Mouse (Mus musculus): ENCODE data around the gene Tulp1. TPM values are rescaled to one million over a fixed set of nuclear protein-coding genes. Genes with fewer than 3 reads are reported as not detected.
"Not testable (repeated sequence)": the region's sequence is repeated elsewhere in the genome, so short reads cannot be mapped to it uniquely, and the experiment has no call there.

Tulp1 gene
- polyA plus RNA-seq, 1 experiment from 2014 or later: 7.5 TPM

DNA sequence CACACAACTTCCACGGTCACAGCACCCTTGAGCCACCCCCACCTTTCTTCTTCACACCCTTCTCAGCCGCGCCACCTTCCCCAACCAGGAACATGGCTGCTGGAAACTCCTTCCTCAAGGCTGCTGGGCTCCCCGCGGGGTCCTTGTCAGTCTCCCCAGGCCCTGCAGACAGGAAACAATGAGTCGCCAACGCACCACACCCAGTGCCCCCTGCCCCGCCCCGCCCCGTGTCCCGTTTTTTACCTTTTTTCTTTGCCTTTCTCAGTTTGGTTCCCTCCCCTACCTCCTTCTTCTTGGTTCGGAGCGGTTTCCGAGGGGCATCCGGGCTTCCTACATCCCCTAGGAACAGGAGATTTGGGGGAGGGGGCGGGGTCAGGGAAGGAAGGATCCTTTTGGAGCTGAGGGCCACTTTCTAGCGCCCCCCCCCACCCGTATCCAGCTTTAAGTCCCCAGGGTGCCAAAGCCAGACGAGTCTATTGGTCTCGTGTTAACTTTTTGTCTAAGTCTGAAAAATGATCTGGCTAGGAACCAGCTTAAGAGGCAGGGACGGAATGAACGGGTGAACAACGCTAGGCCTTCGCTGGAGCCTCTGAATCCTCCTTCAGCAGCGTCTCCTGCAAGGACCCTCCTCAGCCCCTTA lies 2.2 kb downstream of the Tulp1 start:
- Histone ChIP-seq H3K27me3 (peaks cover 75% of the 10 kb centered on the region), H3K4me1 (peaks cover 30% of the 10 kb centered on the region), H3K27ac (no peak overlapping the region), H3K36me3 (no peaks in the 10 kb centered on the region), H3K4me2 (replicated peaks) (peak overlapping the region; percentile 73), H3K9ac (peak overlapping the region; percentile 51), H3K4me3 (peak overlapping the region; percentile 40), H3K9me3 (no peaks in the 10 kb centered on the region)
- WGBS: 3% methylated on average over 24 of the region's 25 CpGs
- no peak for ATAC-seq (ENCODE audit: low FRiP score, low read depth)

DNA sequence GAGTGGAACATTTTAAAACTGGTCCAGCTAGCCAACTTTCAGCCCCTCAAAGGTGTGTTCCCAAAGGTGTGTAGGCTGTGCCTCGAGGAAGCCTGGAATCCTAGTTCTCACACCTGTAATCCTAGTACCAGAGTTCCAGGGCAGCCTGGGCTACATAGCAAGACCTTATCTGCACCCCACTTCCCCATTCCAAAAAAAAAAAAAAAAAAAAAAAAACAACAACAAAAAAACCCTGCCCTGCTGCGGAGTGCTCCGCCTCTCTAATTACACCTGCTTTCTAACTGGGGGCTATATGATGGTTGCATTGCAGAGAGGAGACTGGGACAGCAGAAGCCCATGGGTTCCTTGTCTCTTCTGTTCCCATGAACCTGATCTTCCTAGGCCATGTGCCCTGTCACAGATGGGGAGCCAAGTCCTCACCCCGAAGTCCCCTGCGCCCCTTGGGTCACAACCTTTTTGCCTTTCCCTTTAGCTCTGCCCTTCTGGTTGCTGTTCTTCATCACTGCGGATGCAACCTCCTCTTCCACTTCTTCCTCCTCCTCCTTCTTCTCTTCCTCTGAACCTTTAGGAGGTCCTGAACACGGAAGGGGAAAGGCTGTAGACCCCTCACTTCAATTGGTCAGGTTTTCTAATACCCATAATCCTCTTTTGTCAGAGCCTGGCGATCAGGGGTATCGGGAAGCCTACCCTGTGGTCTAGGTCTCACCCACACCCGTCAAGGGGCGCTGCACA lies 2.9 kb downstream of the Tulp1 start:
- peak overlapping the region; percentile 51; the same call in 1 of the 2 replicates for H3K9ac ChIP-seq
- no peaks in the 10 kb centered on the region for H3K36me3 ChIP-seq
- H3K9me3 ChIP-seq: no peaks in the 10 kb centered on the region
- 36% methylated on average over 11 of the region's 11 CpGs for WGBS
- no peak for ATAC-seq (ENCODE audit: low FRiP score, low read depth)
- H3K4me1 ChIP-seq: peaks cover 30% of the 10 kb centered on the region
- peak overlapping the region; percentile 40 for H3K4me3 ChIP-seq
- peaks cover 75% of the 10 kb centered on the region for H3K27me3 ChIP-seq
- no peak overlapping the region for H3K27ac ChIP-seq
- H3K4me2 ChIP-seq (replicated peaks): peak overlapping the region; percentile 73

DNA sequence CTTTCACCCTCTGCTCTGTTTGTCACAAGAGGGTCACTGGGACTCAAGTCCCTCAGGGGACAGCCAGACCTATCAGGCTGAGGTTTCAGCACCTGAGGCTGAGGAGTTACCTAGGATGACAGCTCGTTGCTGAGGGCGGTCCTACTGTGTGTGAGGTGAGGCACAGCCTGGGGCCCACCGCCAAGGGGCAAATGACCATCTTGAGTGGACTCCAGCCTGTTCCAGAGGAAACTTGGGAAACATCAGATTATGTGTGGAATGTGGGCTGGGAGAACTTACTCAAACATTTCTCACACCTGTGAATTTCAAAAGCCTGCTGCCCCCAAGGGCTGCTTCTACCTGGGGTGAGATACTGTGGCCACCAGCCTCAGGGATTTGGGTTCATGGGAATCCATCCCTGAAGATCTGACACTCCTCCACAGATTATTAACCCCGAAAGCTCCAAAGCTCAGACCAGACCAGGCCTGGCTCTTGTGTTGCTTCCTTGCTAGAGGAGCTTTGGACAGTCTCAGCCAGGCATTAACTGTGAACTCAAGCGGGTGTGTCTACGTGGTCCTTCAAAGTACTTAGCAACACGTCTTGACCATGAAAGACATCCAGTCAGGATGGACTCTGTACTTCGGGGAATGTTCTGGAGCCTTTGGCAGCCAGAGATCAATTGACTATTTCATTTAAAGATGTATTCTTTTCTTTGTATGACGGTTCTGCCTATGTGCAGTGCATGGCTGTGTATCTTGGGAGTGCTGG lies 4.3 kb downstream of the Tulp1 start:
- WGBS: 79% methylated on average over 9 of the region's 9 CpGs
- no peak overlapping the region for H3K4me3 ChIP-seq
- H3K9me3 ChIP-seq: no peaks in the 10 kb centered on the region
- no peak for ATAC-seq (ENCODE audit: low FRiP score, low read depth)
- no peak overlapping the region for H3K4me2 ChIP-seq (replicated peaks)
- peaks cover 70% of the 10 kb centered on the region for H3K27me3 ChIP-seq
- no peak overlapping the region for H3K9ac ChIP-seq
- peaks cover 30% of the 10 kb centered on the region for H3K4me1 ChIP-seq
- H3K36me3 ChIP-seq: no peaks in the 10 kb centered on the region
- H3K27ac ChIP-seq: no peak overlapping the region

DNA sequence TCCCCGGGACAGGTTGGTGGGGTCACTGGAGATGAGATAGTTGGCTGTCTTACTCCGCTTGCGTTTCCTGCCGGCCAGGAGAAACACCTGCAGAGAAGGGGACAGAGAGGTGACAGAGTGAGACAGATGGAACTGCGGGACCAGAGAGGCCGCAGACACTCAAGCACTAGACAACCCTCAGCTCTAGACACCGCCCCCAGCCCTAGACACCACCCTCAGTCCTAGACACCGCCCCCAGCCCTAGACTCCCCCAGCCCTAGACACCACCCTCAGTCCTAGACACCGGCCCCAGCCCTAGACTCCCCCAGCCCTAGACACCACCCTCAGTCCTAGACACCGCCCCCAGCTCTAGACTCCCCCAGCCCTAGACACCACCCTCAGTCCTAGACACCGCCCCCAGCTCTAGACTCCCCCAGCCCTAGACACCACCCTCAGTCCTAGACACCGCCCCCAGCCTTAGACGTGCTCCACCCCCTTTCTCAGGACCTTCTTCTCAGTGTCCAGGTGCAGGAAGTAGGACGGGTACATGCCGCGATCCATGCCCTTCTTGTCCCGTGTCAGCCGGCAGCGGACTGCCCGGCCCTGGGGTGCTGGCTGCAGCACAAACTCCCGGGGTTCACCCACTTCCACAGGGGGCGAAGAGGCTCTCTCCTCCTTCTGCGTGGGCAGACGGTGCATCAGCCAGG lies 6.3 kb downstream of the Tulp1 start:
- not testable (repeated sequence) for H3K9ac ChIP-seq; H3K27ac ChIP-seq; H3K9me3 ChIP-seq; H3K4me3 ChIP-seq; ATAC-seq (ENCODE audit: low FRiP score, low read depth); H3K36me3 ChIP-seq; H3K4me2 ChIP-seq (replicated peaks)
- Histone ChIP-seq H3K27me3 (peaks cover 52% of the 10 kb centered on the region), H3K4me1 (peaks cover 16% of the 10 kb centered on the region)
- 18% methylated on average over 24 of the region's 24 CpGs for WGBS

DNA sequence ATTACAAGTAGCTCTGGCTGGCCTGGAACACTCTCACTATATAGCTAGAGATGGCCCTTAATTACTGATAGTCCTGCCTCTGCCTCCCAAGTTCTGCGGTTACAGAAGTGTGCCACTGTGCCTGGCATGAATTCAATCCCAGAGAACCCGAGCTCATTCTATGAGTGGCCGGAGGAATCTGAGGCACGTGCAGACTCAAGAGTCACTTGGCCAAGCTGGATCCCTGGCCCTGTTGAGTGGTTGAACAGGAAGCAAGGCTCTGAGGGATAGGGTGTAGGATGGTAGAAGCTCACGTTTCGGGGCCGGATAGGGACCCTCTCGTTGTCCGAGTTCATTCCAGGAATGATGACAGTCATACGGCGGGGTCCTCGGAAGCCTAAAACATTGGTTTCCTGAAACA lies 9.2 kb downstream of the Tulp1 start:
- Histone ChIP-seq H3K4me3 (no peak overlapping the region), H3K9me3 (no peaks in the 10 kb centered on the region), H3K4me1 (peaks cover 12% of the 10 kb centered on the region), H3K27me3 (peaks cover 28% of the 10 kb centered on the region), H3K27ac (no peak overlapping the region), H3K4me2 (replicated peaks) (no peak overlapping the region), H3K36me3 (no peaks in the 10 kb centered on the region), H3K9ac (no peak overlapping the region)
- ATAC-seq (ENCODE audit: low FRiP score, low read depth): no peak
- WGBS: 86% methylated on average over 12 of the region's 12 CpGs

DNA sequence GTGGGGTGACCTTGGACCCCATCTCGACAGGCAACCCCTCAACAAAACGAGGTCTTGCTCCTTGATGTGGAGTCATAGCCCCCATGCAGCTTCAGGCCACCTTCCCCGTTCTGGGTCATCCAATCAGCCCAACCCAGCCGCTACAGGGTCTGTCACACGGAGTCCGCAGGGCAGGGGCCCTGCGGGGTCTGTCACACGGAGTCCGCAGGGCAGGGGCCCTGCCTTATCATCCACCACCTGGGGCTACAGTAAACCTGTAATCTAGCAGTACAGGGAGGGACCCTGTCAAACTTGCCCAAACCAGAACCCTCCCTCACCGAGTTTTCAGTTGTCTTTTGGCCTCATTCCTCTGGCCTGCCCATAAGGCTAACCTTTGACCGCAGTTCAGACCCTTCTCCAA lies 13.0 kb downstream of the Tulp1 start:
- Histone ChIP-seq H3K27me3 (no peaks in the 10 kb centered on the region), H3K9ac (peak overlapping the region; percentile 76), H3K4me3 (peak overlapping the region; percentile 90), H3K27ac (peak overlapping the region; percentile 98), H3K36me3 (no peaks in the 10 kb centered on the region), H3K9me3 (no peaks in the 10 kb centered on the region), H3K4me2 (replicated peaks) (peak overlapping the region; percentile 93), H3K4me1 (peaks cover 37% of the 10 kb centered on the region)
- ATAC-seq (ENCODE audit: low FRiP score, low read depth): no peak
- 18% methylated on average over 11 of the region's 11 CpGs for WGBS

DNA sequence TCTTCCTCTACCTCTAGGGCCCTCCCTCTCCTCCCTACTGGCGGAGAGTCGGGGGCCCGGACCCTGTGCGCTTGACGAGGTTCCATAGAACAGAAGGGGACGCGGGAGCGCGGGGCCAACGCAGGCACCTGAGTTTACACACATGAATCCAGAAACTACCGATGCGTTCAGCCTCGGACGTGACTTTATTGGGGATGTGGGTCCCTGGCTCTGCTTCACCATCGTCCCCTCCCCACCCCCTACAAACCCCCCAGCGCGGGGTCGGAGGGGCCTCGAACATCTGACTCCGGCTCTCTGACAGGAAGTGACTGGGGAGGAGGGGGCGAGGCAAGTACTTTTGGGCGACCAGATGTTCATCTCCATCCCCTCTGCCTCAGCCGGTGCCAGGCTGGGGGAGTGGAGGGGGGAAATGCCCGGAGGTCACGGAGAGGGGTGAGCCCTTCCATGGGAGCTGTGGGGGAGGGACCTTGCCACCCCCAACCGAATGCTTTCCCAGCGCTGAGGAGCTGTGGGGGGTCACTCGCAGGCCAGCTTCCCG lies 13.6 kb downstream of the Tulp1 start:
- peak; percentile 4; the same call in 1 of the 2 replicates for ATAC-seq (ENCODE audit: low FRiP score, low read depth)
- Histone ChIP-seq H3K9ac (peak overlapping the region; percentile 76), H3K9me3 (no peaks in the 10 kb centered on the region), H3K27me3 (no peaks in the 10 kb centered on the region), H3K36me3 (no peaks in the 10 kb centered on the region), H3K4me2 (replicated peaks) (peak overlapping the region; percentile 93), H3K27ac (peak overlapping the region; percentile 98), H3K4me3 (peak overlapping the region; percentile 90), H3K4me1 (peaks cover 43% of the 10 kb centered on the region)
- 1% methylated on average over 29 of the region's 29 CpGs for WGBS

DNA sequence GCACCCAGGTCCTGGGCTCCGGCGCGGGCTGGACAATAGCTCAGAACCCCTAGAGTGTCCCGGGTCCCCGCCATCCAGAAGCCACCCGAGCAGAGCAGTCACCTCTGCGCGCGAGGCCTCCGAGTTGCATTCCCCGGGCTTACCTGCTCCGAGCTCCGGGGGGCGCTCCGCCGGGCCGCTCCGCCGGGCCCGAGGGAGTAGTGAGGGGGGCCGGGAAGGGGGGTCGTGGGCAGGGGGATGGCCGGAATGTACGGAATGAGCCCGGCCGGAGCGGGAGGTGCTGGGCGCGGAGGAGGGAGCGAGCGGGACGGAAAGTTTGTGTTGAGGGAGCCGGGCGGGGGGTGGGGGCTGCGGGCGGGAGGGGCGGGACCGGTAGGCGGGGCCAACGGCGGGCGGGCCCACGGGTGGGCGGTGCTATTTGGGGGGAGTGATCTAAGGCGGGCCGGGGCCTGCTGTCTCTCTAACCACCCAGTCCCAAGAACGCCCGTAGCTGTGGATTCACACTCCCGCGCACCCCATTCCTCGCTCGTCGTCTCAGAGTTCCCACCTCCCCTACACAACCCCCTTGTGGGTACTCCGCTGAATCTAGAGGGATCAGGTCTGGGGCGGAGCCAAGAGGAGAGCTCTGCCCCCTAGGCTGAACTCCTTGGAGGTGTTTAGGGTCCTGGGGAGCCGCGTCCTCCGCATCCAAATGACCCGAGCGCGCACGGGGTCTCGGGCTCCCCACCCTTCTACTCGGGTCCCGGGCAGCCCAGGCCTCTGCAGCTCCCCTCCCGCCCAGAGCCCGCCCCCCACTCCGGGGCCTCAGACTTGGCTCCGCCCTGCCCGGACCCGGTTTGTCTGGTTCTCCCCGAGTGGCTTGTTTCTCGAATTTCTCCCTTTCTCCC lies 14.3 kb downstream of the Tulp1 start, which contains the start of gene Tead3:
TSS of gene Tead3 (minus strand) at position 352 of the 887 bp plus-strand sequence.
- Histone ChIP-seq H3K36me3 (no peaks in the 10 kb centered on the region), H3K9me3 (no peaks in the 10 kb centered on the region), H3K4me3 (peak within 1 kb of the TSS; percentile 90), H3K27ac (peak within 1 kb of the TSS; percentile 98), H3K4me2 (replicated peaks) (peak within 1 kb of the TSS; percentile 93), H3K9ac (peak within 1 kb of the TSS; percentile 99), H3K27me3 (no peaks in the 10 kb centered on the region), H3K4me1 (peaks cover 50% of the 10 kb centered on the region)
- peak; percentile 90 for ATAC-seq (ENCODE audit: low FRiP score, low read depth)
- WGBS: under 1% methylated on average over 51 of the region's 73 CpGs

DNA sequence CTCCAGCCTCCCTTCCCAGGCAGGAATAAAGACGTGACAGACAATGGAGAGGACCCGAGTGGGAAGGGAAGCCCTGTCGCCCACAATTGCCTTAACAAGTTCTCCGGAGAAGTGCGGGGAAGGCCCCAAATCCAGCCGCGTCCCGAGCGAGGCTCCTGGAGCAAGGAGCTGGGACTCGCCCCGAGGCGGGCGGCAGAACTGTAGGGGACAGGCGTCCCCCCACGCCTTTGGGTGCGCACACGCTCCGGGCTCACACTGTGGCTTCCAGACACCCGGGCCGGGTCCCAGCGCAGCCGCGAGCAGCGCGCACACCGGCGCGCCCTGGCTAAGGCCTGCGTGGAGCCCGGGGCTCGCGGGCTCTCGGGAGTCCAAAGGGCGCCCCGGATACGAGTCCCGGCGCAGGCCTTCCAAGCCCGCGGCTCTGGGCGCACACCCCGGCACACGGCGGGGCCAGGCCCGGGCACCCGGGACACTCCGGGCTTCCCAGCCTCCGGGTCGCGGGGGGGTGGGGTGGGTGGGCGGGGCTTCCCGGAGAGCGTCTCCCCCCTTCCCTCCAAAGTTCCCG lies 15.0 kb downstream of the Tulp1 start:
- peak overlapping the region; percentile 99 for H3K9ac ChIP-seq
- H3K4me1 ChIP-seq: peaks cover 57% of the 10 kb centered on the region
- no peaks in the 10 kb centered on the region for H3K27me3 ChIP-seq
- peak overlapping the region; percentile 97 for H3K27ac ChIP-seq
- peak overlapping the region; percentile 90 for H3K4me3 ChIP-seq
- H3K4me2 ChIP-seq (replicated peaks): peak overlapping the region; percentile 93
- no peaks in the 10 kb centered on the region for H3K36me3 ChIP-seq
- under 1% methylated on average over 53 of the region's 54 CpGs for WGBS
- no peaks in the 10 kb centered on the region for H3K9me3 ChIP-seq
- ATAC-seq (ENCODE audit: low FRiP score, low read depth): peak; percentile 34; the same call in 1 of the 2 replicates

DNA sequence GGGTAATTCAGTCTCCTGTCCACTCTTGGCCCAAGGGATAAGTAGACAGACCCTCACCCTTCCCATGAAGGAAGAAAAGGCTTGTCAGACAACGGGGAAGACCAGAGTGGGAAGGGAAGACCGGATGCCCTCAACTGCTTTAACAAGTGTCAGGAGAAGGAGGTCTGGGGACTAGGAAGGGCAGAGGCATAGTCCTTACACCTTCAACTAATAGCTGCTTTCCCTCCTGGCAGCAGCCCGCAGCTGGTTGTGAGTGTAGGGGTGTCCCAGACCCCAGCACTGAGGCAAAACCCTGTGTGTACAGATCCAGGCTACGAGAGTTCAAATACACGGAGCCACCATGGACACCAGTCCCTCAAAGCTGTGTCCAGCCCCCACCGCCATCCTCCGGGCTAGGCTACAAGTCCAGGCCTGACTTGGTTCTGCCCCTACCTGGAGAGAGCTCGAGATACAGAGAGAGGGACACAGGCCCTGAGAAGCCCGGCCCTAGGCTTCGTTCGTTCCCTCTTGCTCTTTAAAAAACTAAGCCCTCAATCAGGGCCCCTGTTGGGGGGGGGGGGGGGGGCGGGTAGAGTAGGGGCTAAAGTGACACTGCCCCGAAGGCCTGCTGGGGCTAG lies 15.7 kb downstream of the Tulp1 start:
- no peaks in the 10 kb centered on the region for H3K27me3 ChIP-seq
- H3K4me3 ChIP-seq: peak overlapping the region; percentile 90
- no peaks in the 10 kb centered on the region for H3K9me3 ChIP-seq
- H3K9ac ChIP-seq: peak overlapping the region; percentile 99
- H3K4me2 ChIP-seq (replicated peaks): peak overlapping the region; percentile 93
- WGBS: 8% methylated on average over 13 of the region's 13 CpGs
- ATAC-seq (ENCODE audit: low FRiP score, low read depth): no peak
- peak overlapping the region; percentile 97 for H3K27ac ChIP-seq
- H3K36me3 ChIP-seq: no peaks in the 10 kb centered on the region
- peaks cover 63% of the 10 kb centered on the region for H3K4me1 ChIP-seq

All from limb, embryonic 13.5 days (tissue).